ENCODE assay signal across 8 mouse cellular contexts in genomic region chr12:77597627-77598333, GRCm38 (mm10).
DNase-seq lines count a peak whose midpoint lies in the region; ATAC-seq and TF ChIP-seq lines count a peak whose summit lies in the region.

No protein-coding gene starts in this region.

- no peak for TF ChIP-seq POLR2A in thymus, adult 2 months (IDR thresholded peaks at IDR 0.05; ENCODE audit: control insufficient read depth, extremely low read depth, insufficient read depth, low read length, poor library complexity)

- H3K36me3 ChIP-seq in lung, embryonic 15.5 days, result no peaks in the 10 kb centered on the region
- H3K36me3 ChIP-seq in forebrain, embryonic 15.5 days, result no peaks in the 10 kb centered on the region
- no peaks in the 10 kb centered on the region for H3K36me3 ChIP-seq in hindbrain, postnatal 0 days (ENCODE audit: insufficient read depth, low read length)
- H3K36me3 ChIP-seq in thymus, adult 2 months (ENCODE audit: control insufficient read depth, insufficient read depth, low read length), result no peaks in the 10 kb centered on the region

- no peak for TF ChIP-seq CTCF in hindbrain, postnatal 0 days (IDR thresholded peaks at IDR 0.05; ENCODE audit: low read depth)
- TF ChIP-seq CTCF in thymus, adult 2 months (IDR thresholded peaks at IDR 0.05; ENCODE audit: borderline replicate concordance, control insufficient read depth, extremely low read depth, insufficient read depth, low read length, poor library complexity), result no peak

- no peaks in the 10 kb centered on the region for H3K9me3 ChIP-seq in lung, embryonic 15.5 days
- no peaks in the 10 kb centered on the region for H3K9me3 ChIP-seq in forebrain, embryonic 15.5 days
- H3K9me3 ChIP-seq in hindbrain, postnatal 0 days (ENCODE audit: low read length), result no peaks in the 10 kb centered on the region

- no peak overlapping the region for H3K9ac ChIP-seq in lung, embryonic 15.5 days
- no peak overlapping the region for H3K9ac ChIP-seq in forebrain, embryonic 15.5 days (replicated peaks)
- no peak overlapping the region for H3K9ac ChIP-seq in hindbrain, postnatal 0 days (replicated peaks; ENCODE audit: low read length)

- peak overlapping the region; percentile 35; the same call in 1 of the 2 replicates for H3K27ac ChIP-seq in lung, embryonic 15.5 days
- peak overlapping the region; percentile 41 for H3K27ac ChIP-seq in forebrain, embryonic 15.5 days (replicated peaks)
- peak overlapping the region; percentile 45; the same call in 1 of the 2 replicates for H3K27ac ChIP-seq in hindbrain, postnatal 0 days
- no peak overlapping the region for H3K27ac ChIP-seq in thymus, adult 2 months (ENCODE audit: control insufficient read depth, insufficient read depth, low read length)

- WGBS in lung, embryonic 15.5 days, result 14% methylated on average over 3 of the region's 3 CpGs
- 13% methylated on average over 3 of the region's 3 CpGs for WGBS in forebrain, embryonic 15.5 days
- WGBS in hindbrain, postnatal 0 days, result 32% methylated on average over 3 of the region's 3 CpGs
- WGBS in thymus, adult 2 months, result 72% methylated on average over 3 of the region's 3 CpGs

- no peak overlapping the region for H3K4me2 ChIP-seq in lung, embryonic 15.5 days
- H3K4me2 ChIP-seq in forebrain, embryonic 15.5 days (replicated peaks), result no peak overlapping the region
- H3K4me2 ChIP-seq in hindbrain, postnatal 0 days (ENCODE audit: low read depth, low read length), result no peak overlapping the region

- H3K4me3 ChIP-seq in lung, embryonic 15.5 days, result no peak overlapping the region
- no peak overlapping the region for H3K4me3 ChIP-seq in forebrain, embryonic 15.5 days
- no peak overlapping the region for H3K4me3 ChIP-seq in hindbrain, postnatal 0 days (ENCODE audit: low read length)
- no peak overlapping the region for H3K4me3 ChIP-seq in thymus, adult 2 months (ENCODE audit: control insufficient read depth, insufficient read depth, low read length)

- no peaks in the 10 kb centered on the region for H3K27me3 ChIP-seq in lung, embryonic 15.5 days
- no peaks in the 10 kb centered on the region for H3K27me3 ChIP-seq in forebrain, embryonic 15.5 days
- no peaks in the 10 kb centered on the region for H3K27me3 ChIP-seq in hindbrain, postnatal 0 days (ENCODE audit: insufficient read depth, low read length)
- H3K27me3 ChIP-seq in thymus, adult 2 months (ENCODE audit: control insufficient read depth, insufficient read depth, low read length), result no peaks in the 10 kb centered on the region

- peaks cover 13% of the 10 kb centered on the region for H3K4me1 ChIP-seq in lung, embryonic 15.5 days
- peaks cover 14% of the 10 kb centered on the region for H3K4me1 ChIP-seq in forebrain, embryonic 15.5 days
- peaks cover 22% of the 10 kb centered on the region for H3K4me1 ChIP-seq in hindbrain, postnatal 0 days (ENCODE audit: insufficient read depth, low read length)
- no peaks in the 10 kb centered on the region for H3K4me1 ChIP-seq in thymus, adult 2 months (replicated peaks; ENCODE audit: control insufficient read depth, insufficient read depth, low read length)

- DNase-seq in lung, postnatal 25 days (ENCODE audit: low spot score), result no peak
- DNase-seq in hindbrain, postnatal 0 days (ENCODE audit: low spot score), result peak; percentile 50
- peak; percentile 1 for DNase-seq in lung, postnatal 36 days
- DNase-seq in spleen, adult 18-20 months, result no peak
- no peak for DNase-seq in thymus, adult 2 months
- no peak for DNase-seq in gastrocnemius, postnatal 14 days

- intact Hi-C loops in gastrocnemius, postnatal 14 days (cut with DNase I; ENCODE audit: low total_unique reads), result no loop called here

- peak; percentile 82; the same call in 1 of the 2 replicates for ATAC-seq in lung, embryonic 15.5 days (ENCODE audit: borderline replicate concordance, extremely low read depth, low FRiP score, low TSS enrichment)
- peak; percentile 61 for ATAC-seq in forebrain, embryonic 15.5 days (replicated peaks)
- ATAC-seq in hindbrain, postnatal 0 days, result 0 out of 2 replicates have a peak, but pooled peaks have one; percentile 33

Comparison
In these comparisons a context has a peak if more than half of its experiments do, and no peak if none do; other contexts are left out.
1. DNase-seq: peak in hindbrain, postnatal 0 days (single experiment) and lung, postnatal 36 days (single experiment); none in lung, postnatal 25 days (single experiment), spleen, adult 18-20 months (0 of 2), thymus, adult 2 months (single experiment) and gastrocnemius, postnatal 14 days (single experiment).
2. Peak in every context shown above with its lines, with median percentiles within 50 percentile points of each other: ATAC-seq.